Mouse (Mus musculus) liver, embryonic 16.5 days (tissue): Measurements from ENCODE around the gene Atf1. TPM values are rescaled to one million over a fixed set of nuclear protein-coding genes. Genes with fewer than 3 reads are reported as not detected.
"Not testable (repeated sequence)": the region's sequence is repeated elsewhere in the genome, so short reads cannot be mapped to it uniquely, and the experiment has no call there.

Source experiments
- ATAC-seq: fragments of 200-750 bp; cut with Nextera tagmentation; 2 replicates; pipeline ENCODE4 v1.8.0; 2017; ENCODE audit warnings: low read depth, mild to moderate bottlenecking, moderate number of reproducible peaks, moderate library complexity
- H3K27ac ChIP-seq: fragments of 300-500 bp; sonication (generic); 2 replicates; pipeline ENCODE4 v1.5.1; 2014; ENCODE audit warnings: mild to moderate bottlenecking, low read length
- H3K27me3 ChIP-seq: fragments of 300-500 bp; sonication (generic); 2 replicates; pipeline ENCODE4 v1.6.1; 2014; ENCODE audit warnings: low read depth, low read length, mixed read lengths; ENCODE audit not compliant: control insufficient read depth, insufficient read depth
- H3K36me3 ChIP-seq: fragments of 300-500 bp; sonication (generic); 2 replicates; pipeline ENCODE4 v1.6.1; 2014; ENCODE audit warnings: mild to moderate bottlenecking; ENCODE audit not compliant: control insufficient read depth, insufficient read depth
- H3K4me1 ChIP-seq: fragments of 300-500 bp; sonication (generic); 2 replicates; pipeline ENCODE4 v1.6.1; 2014; ENCODE audit warnings: low read depth, low read length, mixed read lengths; ENCODE audit not compliant: control insufficient read depth
- H3K4me2 ChIP-seq: fragments of 300-500 bp; sonication (generic); 2 replicates; pipeline ENCODE4 v1.6.1; 2014; ENCODE audit warnings: low read depth, low read length, mixed read lengths
- H3K4me3 ChIP-seq: fragments of 300-500 bp; sonication (generic); 2 replicates; pipeline ENCODE4 v1.5.1; 2014; ENCODE audit warnings: low read depth, mild to moderate bottlenecking, low read length
- H3K9ac ChIP-seq: fragments of 300-500 bp; sonication (generic); 2 replicates; pipeline ENCODE4 v1.6.1; 2014; ENCODE audit warnings: low read depth, low read length
- H3K9me3 ChIP-seq: fragments of 300-500 bp; sonication (generic); replicated peaks from 2 replicates; pipeline ENCODE4 v1.6.1; 2016; ENCODE audit warnings: low read length; ENCODE audit not compliant: control insufficient read depth
- WGBS: fragments of 180-500 bp; shearing (Covaris S2); extraction: QIAGEN DNeasy Blood & Tissue Kit; methylation state at CpG from one replicate; pipeline ENCODE4 v1.1.7; 2014; ENCODE audit not compliant: insufficient replicate concordance; 5-methylcytosine and 5-hydroxymethylcytosine counted together
- polyA plus RNA-seq: library from polyadenylated mRNA; unstranded; fragments of >200 nt; fragmentation: Nextera tagmentation; extraction: Ambion mirVana; gene quantifications from 2 replicates; pipeline ENCODE4 v1.2.1, GENCODE M21; 2015

Atf1 gene
- polyA plus RNA-seq, 1 experiment from 2014 or later, result 28.6 TPM

GRCm38 (mm10) chr15:100263246-100263905 is 35.8 kb downstream of the Atf1 start:
- no peak for ATAC-seq
- H3K4me1 ChIP-seq, result no peaks in the 10 kb centered on the region; the same call in 1 of the 2 replicates
- no peak overlapping the region for H3K9ac ChIP-seq
- no peak overlapping the region for H3K4me3 ChIP-seq
- no peaks in the 10 kb centered on the region for H3K9me3 ChIP-seq
- no peaks in the 10 kb centered on the region for H3K27me3 ChIP-seq
- no peak overlapping the region for H3K27ac ChIP-seq
- 41% methylated on average over 4 of the region's 4 CpGs for WGBS
- H3K4me2 ChIP-seq, result no peak overlapping the region
- H3K36me3 ChIP-seq, result no peaks in the 10 kb centered on the region; the same call in none of the 2 replicates

- Histone ChIP-seq H3K9me3 (no peaks in the 10 kb centered on the region), H3K4me1 (no peaks in the 10 kb centered on the region; the same call in 1 of the 2 replicates), H3K27ac (no peak overlapping the region), H3K27me3 (no peaks in the 10 kb centered on the region), H3K4me3 (no peak overlapping the region), H3K9ac (no peak overlapping the region), H3K36me3 (no peaks in the 10 kb centered on the region), H3K4me2 (no peak overlapping the region)
- no peak for ATAC-seq
- 72% methylated on average over 4 of the region's 5 CpGs for WGBS
Measured at GRCm38 (mm10) chr15:100265586-100266325, 38.1 kb downstream of the Atf1 start.

- no peak for ATAC-seq
- Histone ChIP-seq H3K27me3 (no peaks in the 10 kb centered on the region), H3K27ac (no peak overlapping the region), H3K36me3 (no peaks in the 10 kb centered on the region), H3K4me3 (no peak overlapping the region), H3K4me2 (no peak overlapping the region), H3K9ac (no peak overlapping the region), H3K4me1 (no peaks in the 10 kb centered on the region), H3K9me3 (no peaks in the 10 kb centered on the region)
- WGBS, result 58% methylated on average over 2 of the region's 2 CpGs
Measured at GRCm38 (mm10) chr15:100268916-100269315, 41.3 kb downstream of the Atf1 start.

GRCm38 (mm10) chr15:100269776-100270175 is 42.2 kb downstream of the Atf1 start:
- Histone ChIP-seq H3K27ac (no peak overlapping the region), H3K9ac (no peak overlapping the region), H3K4me3 (no peak overlapping the region), H3K9me3 (no peaks in the 10 kb centered on the region), H3K4me1 (no peaks in the 10 kb centered on the region), H3K36me3 (no peaks in the 10 kb centered on the region), H3K4me2 (no peak overlapping the region), H3K27me3 (no peaks in the 10 kb centered on the region)
- no peak for ATAC-seq
- WGBS, result 36% methylated on average over 9 of the region's 9 CpGs

GRCm38 (mm10) chr15:100270609-100271008 is 43.0 kb downstream of the Atf1 start:
- not testable (repeated sequence) for ATAC-seq, H3K36me3 ChIP-seq, H3K4me2 ChIP-seq, H3K9ac ChIP-seq, H3K4me1 ChIP-seq, H3K27me3 ChIP-seq, H3K9me3 ChIP-seq, H3K4me3 ChIP-seq, H3K27ac ChIP-seq
- 54% methylated on average over 7 of the region's 7 CpGs for WGBS

- Histone ChIP-seq H3K27me3 (no peaks in the 10 kb centered on the region), H3K9ac (no peak overlapping the region), H3K4me1 (no peaks in the 10 kb centered on the region), H3K9me3 (no peaks in the 10 kb centered on the region), H3K36me3 (no peaks in the 10 kb centered on the region), H3K4me2 (no peak overlapping the region), H3K4me3 (no peak overlapping the region), H3K27ac (no peak overlapping the region)
- 74% methylated on average over 14 of the region's 14 CpGs for WGBS
- no peak for ATAC-seq
Measured at GRCm38 (mm10) chr15:100271411-100271810, 43.8 kb downstream of the Atf1 start.

- not testable (repeated sequence) for H3K27me3 ChIP-seq, H3K9me3 ChIP-seq, ATAC-seq, H3K27ac ChIP-seq, H3K4me2 ChIP-seq, H3K4me3 ChIP-seq, H3K9ac ChIP-seq, H3K36me3 ChIP-seq, H3K4me1 ChIP-seq
- whole genome bisulfite sequencing, result 72% methylated on average over 4 of the region's 4 CpGs
Measured at GRCm38 (mm10) chr15:100273791-100274308, 46.2 kb downstream of the Atf1 start.

GRCm38 (mm10) chr15:100274790-100275559 is 47.4 kb downstream of the Atf1 start:
- Histone ChIP-seq H3K36me3 (no peaks in the 10 kb centered on the region), H3K4me2 (no peak overlapping the region), H3K9ac (no peak overlapping the region), H3K9me3 (no peaks in the 10 kb centered on the region; the same call in 1 of the 2 replicates), H3K4me3 (no peak overlapping the region), H3K27me3 (no peaks in the 10 kb centered on the region), H3K27ac (no peak overlapping the region), H3K4me1 (no peaks in the 10 kb centered on the region)
- no peak for ATAC-seq
- 67% methylated on average over 7 of the region's 7 CpGs for WGBS
